Mouse (Mus musculus) MEL (cell line): ENCODE measurements around the gene Plxdc1. TPM values are rescaled to one million over a fixed set of nuclear protein-coding genes. Genes with fewer than 3 reads are reported as not detected.

Experiments
- DNase-seq: peaks from one replicate; pipeline ENCODE4 v3.0.0; 2011; ENCODE audit warnings: low read depth, low spot score
- H3K27ac ChIP-seq: 2 replicates; pipeline ENCODE4 v1.5.1; 2012; ENCODE audit warnings: low read depth, mild to moderate bottlenecking, control low read depth, low read length, moderate library complexity; ENCODE audit not compliant: control insufficient read depth
- H3K27me3 ChIP-seq, 2 experiments: fragments of 150-350 bp in 1 of 2; sonication (generic) in 1 of 2; 2 replicates each; pipeline ENCODE4 v1.6.1; 2012; ENCODE audit warnings: low read length in 2 of 2, mild to moderate bottlenecking in 2 of 2, improper control_type of control experiment in 1 of 2, moderate library complexity in 1 of 2; ENCODE audit not compliant: insufficient read depth in 2 of 2, control insufficient read depth in 1 of 2
- H3K36me3 ChIP-seq, 2 experiments: 2 replicates each; pipeline ENCODE4 v1.6.1; 2012 to 2014; ENCODE audit warnings: low read length in 2 of 2, improper control_type of control experiment in 1 of 2, inconsistent platforms in 1 of 2, mild to moderate bottlenecking in 1 of 2; ENCODE audit not compliant: insufficient read depth in 2 of 2, control insufficient read depth in 1 of 2
- H3K4me1 ChIP-seq, 2 experiments: fragments of 150-350 bp in 1 of 2; sonication (generic) in 1 of 2; 2 replicates each; pipeline ENCODE4 v1.6.1; 2012; ENCODE audit warnings: low read length in 2 of 2, improper control_type of control experiment in 1 of 2, mild to moderate bottlenecking in 1 of 2; ENCODE audit not compliant: insufficient read depth in 2 of 2, control insufficient read depth in 1 of 2
- H3K4me3 ChIP-seq, 2 experiments: fragments of 150-350 bp in 1 of 2; sonication (generic) in 1 of 2; 2 replicates each; pipeline ENCODE4 v1.5.1; 2012; ENCODE audit warnings: low read depth in 2 of 2, low read length in 2 of 2, mild to moderate bottlenecking in 2 of 2, moderate library complexity in 2 of 2, control low read depth in 1 of 2, improper control_type of control experiment in 1 of 2; ENCODE audit not compliant: control insufficient read depth in 1 of 2, insufficient read depth in 1 of 2
- H3K79me2 ChIP-seq: 2 replicates; pipeline ENCODE4 v1.6.1; 2012; ENCODE audit warnings: mild to moderate bottlenecking, low read length, moderate library complexity; ENCODE audit not compliant: control insufficient read depth, poor library complexity, insufficient read depth
- H3K9ac ChIP-seq: 2 replicates; pipeline ENCODE4 v1.6.1; 2012; ENCODE audit warnings: low read depth, mild to moderate bottlenecking, control low read depth, low read length, moderate library complexity; ENCODE audit not compliant: control insufficient read depth, poor library complexity, severe bottlenecking
- H3K9me3 ChIP-seq: fragments of 150-350 bp; sonication (generic); replicated peaks from 2 replicates; pipeline ENCODE4 v1.6.1; 2012; ENCODE audit warnings: mild to moderate bottlenecking, low read length, improper control_type of control experiment, moderate library complexity; ENCODE audit not compliant: insufficient read depth
- BHLHE40 ChIP-seq: IDR thresholded peaks from 2 replicates; pipeline ENCODE4 v1.6.1; 2012; ENCODE audit warnings: low read depth, mild to moderate bottlenecking, inconsistent platforms, low read length, improper control_type of control experiment, borderline replicate concordance
- CHD1 ChIP-seq: IDR thresholded peaks from 2 replicates; pipeline ENCODE4 v1.6.1; 2012; ENCODE audit warnings: low read depth, mild to moderate bottlenecking, inconsistent platforms, low read length, improper control_type of control experiment
- CHD2 ChIP-seq: IDR thresholded peaks from 2 replicates; pipeline ENCODE4 v1.6.1; 2011; ENCODE audit warnings: low read length, improper control_type of control experiment
- CTCF ChIP-seq, 3 experiments: IDR thresholded peaks in 2 of 3; conservative IDR thresholded peaks in 1 of 3; 2 replicates each; pipeline ENCODE4 v1.5.1; 2011 to 2012; ENCODE audit warnings: low read length in 3 of 3, low read depth in 2 of 3, mild to moderate bottlenecking in 2 of 3, improper control_type of control experiment in 1 of 3, inconsistent platforms in 1 of 3, mixed read lengths in 1 of 3, moderate library complexity in 1 of 3; ENCODE audit not compliant: control insufficient read depth in 1 of 3, insufficient read depth in 1 of 3, poor library complexity in 1 of 3, severe bottlenecking in 1 of 3
- E2F4 ChIP-seq: IDR thresholded peaks from 2 replicates; pipeline ENCODE4 v1.6.1; 2011; ENCODE audit warnings: low read depth, low read length, improper control_type of control experiment, borderline replicate concordance
- ELF1 ChIP-seq: IDR thresholded peaks from 2 replicates; pipeline ENCODE4 v1.6.1; 2014; ENCODE audit warnings: low read depth, mild to moderate bottlenecking, inconsistent platforms, low read length, improper control_type of control experiment, moderate library complexity
- EP300 ChIP-seq, 2 experiments: IDR thresholded peaks; 2 replicates each; pipeline ENCODE4 v1.6.1; 2011; ENCODE audit warnings: improper control_type of control experiment in 2 of 2, low read length in 2 of 2, low read depth in 1 of 2, mild to moderate bottlenecking in 1 of 2
- ETS1 ChIP-seq: IDR thresholded peaks from 2 replicates; pipeline ENCODE4 v1.6.1; 2012; ENCODE audit warnings: low read depth, mild to moderate bottlenecking, inconsistent platforms, low read length, improper control_type of control experiment, moderate library complexity
- GABPA ChIP-seq: IDR thresholded peaks from 2 replicates; pipeline ENCODE4 v1.6.1; 2012; ENCODE audit warnings: low read depth, mild to moderate bottlenecking, inconsistent platforms, low read length, improper control_type of control experiment, moderate library complexity
- GATA1 ChIP-seq: IDR thresholded peaks from 2 replicates; pipeline ENCODE4 v1.6.1; 2011; ENCODE audit warnings: low read depth, low read length, improper control_type of control experiment
- HCFC1 ChIP-seq: IDR thresholded peaks from 2 replicates; pipeline ENCODE4 v1.6.1; 2012; ENCODE audit warnings: low read depth, mild to moderate bottlenecking, inconsistent platforms, low read length, improper control_type of control experiment, moderate library complexity
- JUND ChIP-seq: IDR thresholded peaks from 2 replicates; pipeline ENCODE4 v1.6.1; 2011; ENCODE audit warnings: low read depth, mild to moderate bottlenecking, improper control_type of control experiment, low read length
- KAT2A ChIP-seq: conservative IDR thresholded peaks from 2 replicates; pipeline ENCODE4 v1.6.1; 2012; ENCODE audit warnings: low read depth, low read length, improper control_type of control experiment, inconsistent platforms
- MAFK ChIP-seq: IDR thresholded peaks from 2 replicates; pipeline ENCODE4 v1.6.1; 2011; ENCODE audit warnings: low read depth, mild to moderate bottlenecking, low read length, improper control_type of control experiment, borderline replicate concordance
- MAX ChIP-seq: IDR thresholded peaks from 2 replicates; pipeline ENCODE4 v1.6.1; 2011; ENCODE audit warnings: low read length, improper control_type of control experiment
- MAZ ChIP-seq: IDR thresholded peaks from 2 replicates; pipeline ENCODE4 v1.6.1; 2012; ENCODE audit warnings: low read depth, mild to moderate bottlenecking, inconsistent platforms, low read length, improper control_type of control experiment
- MEF2A ChIP-seq: IDR thresholded peaks from 2 replicates; pipeline ENCODE4 v1.6.1; 2014; ENCODE audit warnings: low read depth, mild to moderate bottlenecking, inconsistent platforms, low read length, improper control_type of control experiment; ENCODE audit not compliant: poor library complexity, insufficient replicate concordance, severe bottlenecking; ENCODE audit errors: extremely low read depth
- MXI1 ChIP-seq: IDR thresholded peaks from 2 replicates; pipeline ENCODE4 v1.6.1; 2011; ENCODE audit warnings: mild to moderate bottlenecking, low read depth, low read length, improper control_type of control experiment
- MYB ChIP-seq: IDR thresholded peaks from 2 replicates; pipeline ENCODE4 v1.6.1; 2011; ENCODE audit warnings: mild to moderate bottlenecking, low read depth, low read length, improper control_type of control experiment
- MYC ChIP-seq: IDR thresholded peaks from 2 replicates; pipeline ENCODE4 v1.6.1; 2011; ENCODE audit warnings: low read depth, mild to moderate bottlenecking, low read length, improper control_type of control experiment, moderate library complexity
- NRF1 ChIP-seq: IDR thresholded peaks from 2 replicates; pipeline ENCODE4 v1.6.1; 2014; ENCODE audit warnings: low read depth, mild to moderate bottlenecking, inconsistent platforms, low read length, improper control_type of control experiment, moderate library complexity; ENCODE audit not compliant: poor library complexity, insufficient read depth, severe bottlenecking
- POLR2A ChIP-seq, 2 experiments: IDR thresholded peaks; 2 replicates each; pipeline ENCODE4 v1.6.1; 2011 to 2012; ENCODE audit warnings: low read length in 2 of 2, mild to moderate bottlenecking in 2 of 2, control low read depth in 1 of 2, improper control_type of control experiment in 1 of 2, low read depth in 1 of 2, moderate library complexity in 1 of 2; ENCODE audit not compliant: control insufficient read depth in 1 of 2, insufficient read depth in 1 of 2, poor library complexity in 1 of 2
- POLR2AphosphoS2 ChIP-seq: IDR thresholded peaks from 2 replicates; pipeline ENCODE4 v1.6.1; 2011; ENCODE audit warnings: low read length, improper control_type of control experiment
- POLR2AphosphoS5 ChIP-seq: IDR thresholded peaks from 2 replicates; pipeline ENCODE4 v1.6.1; 2012; ENCODE audit warnings: low read depth, borderline replicate concordance, mild to moderate bottlenecking, inconsistent platforms, low read length, moderate library complexity, mixed read lengths
- RAD21 ChIP-seq: IDR thresholded peaks from 2 replicates; pipeline ENCODE4 v1.6.1; 2011; ENCODE audit warnings: mild to moderate bottlenecking, low read depth, low read length, improper control_type of control experiment
- SIN3A ChIP-seq: IDR thresholded peaks from 2 replicates; pipeline ENCODE4 v1.6.1; 2012; ENCODE audit warnings: low read length, improper control_type of control experiment, inconsistent platforms
- SMC3 ChIP-seq: IDR thresholded peaks from 2 replicates; pipeline ENCODE4 v1.6.1; 2011; ENCODE audit warnings: low read depth, low read length, improper control_type of control experiment
- TAL1 ChIP-seq: IDR thresholded peaks from 2 replicates; pipeline ENCODE4 v1.6.1; 2012; ENCODE audit warnings: mild to moderate bottlenecking, inconsistent platforms, low read length, moderate library complexity, mixed read lengths
- TBP ChIP-seq: IDR thresholded peaks from 2 replicates; pipeline ENCODE4 v1.8.0; 2011; ENCODE audit warnings: low read depth, low read length, improper control_type of control experiment
- TCF12 ChIP-seq: IDR thresholded peaks from 2 replicates; pipeline ENCODE4 v1.6.1; 2014; ENCODE audit warnings: low read depth, mild to moderate bottlenecking, inconsistent platforms, low read length, improper control_type of control experiment, moderate library complexity
- UBTF ChIP-seq: IDR thresholded peaks from 2 replicates; pipeline ENCODE4 v1.6.1; 2012; ENCODE audit warnings: low read depth, mild to moderate bottlenecking, inconsistent platforms, low read length, improper control_type of control experiment, moderate library complexity, borderline replicate concordance; ENCODE audit not compliant: insufficient read depth
- USF1 ChIP-seq: IDR thresholded peaks from 2 replicates; pipeline ENCODE4 v1.6.1; 2014; ENCODE audit warnings: low read depth, mild to moderate bottlenecking, inconsistent platforms, low read length, improper control_type of control experiment, moderate library complexity
- USF2 ChIP-seq, 2 experiments: IDR thresholded peaks; 2 replicates each; pipeline ENCODE4 v1.6.1; 2011 to 2012; ENCODE audit warnings: improper control_type of control experiment in 2 of 2, low read length in 2 of 2, borderline replicate concordance in 1 of 2, inconsistent platforms in 1 of 2, low read depth in 1 of 2, mild to moderate bottlenecking in 1 of 2; ENCODE audit not compliant: insufficient read depth in 1 of 2
- ZC3H11A ChIP-seq: IDR thresholded peaks from 2 replicates; pipeline ENCODE4 v1.6.1; 2012; ENCODE audit warnings: low read depth, mild to moderate bottlenecking, inconsistent platforms, low read length, improper control_type of control experiment
- ZKSCAN1 ChIP-seq: IDR thresholded peaks from 2 replicates; pipeline ENCODE4 v1.6.1; 2012; ENCODE audit warnings: low read depth, mild to moderate bottlenecking, inconsistent platforms, low read length, improper control_type of control experiment, moderate library complexity
- ZMIZ1 ChIP-seq: IDR thresholded peaks from 2 replicates; pipeline ENCODE4 v1.6.1; 2012; ENCODE audit warnings: low read depth, mild to moderate bottlenecking, inconsistent platforms, low read length, improper control_type of control experiment, moderate library complexity
- ZNF384 ChIP-seq: IDR thresholded peaks from 2 replicates; pipeline ENCODE4 v1.6.1; 2012; ENCODE audit warnings: low read depth, mild to moderate bottlenecking, inconsistent platforms, low read length, improper control_type of control experiment
- polyA plus RNA-seq, 2 experiments: library from polyadenylated mRNA; stranded (reverse) in 1 of 2; unstranded in 1 of 2; fragments of >175 nt in 1 of 2; fragments of >200 nt in 1 of 2; gene quantifications; 2 replicates each; pipeline versions ENCODE4 v1.2.1 to v1.2.4; 2012; ENCODE audit warnings: low replicate concordance in 2 of 2, low read depth in 1 of 2; ENCODE audit not compliant: insufficient read length in 2 of 2, insufficient read depth in 1 of 2, missing spikeins in 1 of 2
- total RNA-seq: library from RNA; depleted of rRNA; stranded (reverse); fragments of 300-350 nt; gene quantifications from 2 replicates; pipeline ENCODE4 v1.2.3, GENCODE M21; 2012

Gene Plxdc1
- total and polyA plus RNA-seq, 3 experiments, result 13.1 to 24.5 TPM; not detected in 1

DNA sequence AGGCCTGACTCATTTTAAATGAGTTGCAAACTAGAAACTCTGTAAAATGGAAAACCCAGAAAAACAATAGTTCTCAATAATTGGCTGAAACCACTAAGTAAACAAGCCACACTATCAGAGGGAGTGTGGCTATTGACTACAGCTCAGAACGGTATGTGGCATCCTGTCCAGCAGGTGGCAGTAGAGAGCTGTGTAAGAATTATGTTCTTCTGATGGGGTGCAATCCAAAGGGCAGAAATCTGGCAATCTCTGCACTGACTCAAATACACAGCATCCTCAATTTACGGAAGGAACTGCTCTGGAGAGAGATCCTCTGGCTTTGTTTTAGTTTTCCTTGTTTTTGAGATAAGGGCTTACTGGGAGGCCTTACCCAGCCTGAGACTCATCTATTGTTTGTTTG, 86.4 kb downstream of the Plxdc1 start:
- Histone ChIP-seq H3K36me3 (peaks cover 0 to 4% of the 10 kb centered on the region in 2 experiments; a peak in 2 of 4 replicates), H3K4me1 (peaks cover 2 to 9% of the 10 kb centered on the region in 2 experiments), H3K27me3 (no peaks in the 10 kb centered on the region; a peak in 1 of 4 replicates), H3K79me2 (no peaks in the 10 kb centered on the region), H3K9ac (no peak overlapping the region), H3K9me3 (no peaks in the 10 kb centered on the region), H3K4me3 (no peak overlapping the region), H3K27ac (no peak overlapping the region)
- peak; percentile 94 for DNase-seq
- TF ChIP-seq USF1, result no peak
- peak; percentile 82 for TF ChIP-seq MAZ
- TF ChIP-seq MAX, result 0 out of 2 replicates have a peak, but pooled peaks have one; percentile 17
- no peak for TF ChIP-seq CHD2
- TF ChIP-seq GABPA, result no peak
- TF ChIP-seq JUND, result no peak
- 0 out of 2 replicates have a peak, but pooled peaks have one; percentile 38 for TF ChIP-seq CHD1
- TF ChIP-seq GATA1, result peak; percentile 49; the same call in 1 of the 2 replicates
- TF ChIP-seq TCF12, result no peak
- TF ChIP-seq E2F4, result no peak
- peak; percentile 100 for TF ChIP-seq ZC3H11A
- peak; percentile 100 for TF ChIP-seq RAD21
- peak in 2 of 3 experiments; percentile 85 to 86; a peak in 5 of 6 replicates for TF ChIP-seq CTCF (IDR thresholded peaks at IDR 0.05 in 2 of 3, conservative IDR thresholded peaks at IDR 0.05 in 1 of 3; ENCODE audit: control insufficient read depth in 1 of 3, insufficient read depth in 1 of 3, low read depth in 2 of 3, low read length in 3 of 3, poor library complexity in 1 of 3, severe bottlenecking in 1 of 3)
- TF ChIP-seq SIN3A, result peak; percentile 77
- TF ChIP-seq MYC, result peak; percentile 79
- TF ChIP-seq MXI1, result peak; percentile 48; the same call in 1 of the 2 replicates
- TF ChIP-seq MAFK, result no peak
- no peak for TF ChIP-seq ZKSCAN1
- no peak for TF ChIP-seq ETS1
- no peak for TF ChIP-seq USF2 (IDR thresholded peaks at IDR 0.05; ENCODE audit: borderline replicate concordance in 1 of 2, insufficient read depth in 1 of 2, low read depth in 1 of 2, low read length in 2 of 2)
- TF ChIP-seq HCFC1, result peak; percentile 45; the same call in 1 of the 2 replicates
- TF ChIP-seq BHLHE40, result peak; percentile 51
- TF ChIP-seq ELF1, result no peak
- no peak for TF ChIP-seq KAT2A
- peak; percentile 33; the same call in 1 of the 2 replicates for TF ChIP-seq NRF1
- TF ChIP-seq POLR2A (IDR thresholded peaks at IDR 0.05; ENCODE audit: control insufficient read depth in 1 of 2, insufficient read depth in 1 of 2, low read depth in 1 of 2, low read length in 2 of 2, poor library complexity in 1 of 2), result no peak
- no peak for TF ChIP-seq UBTF
- TF ChIP-seq TAL1, result no peak
- no peak for TF ChIP-seq POLR2AphosphoS5
- TF ChIP-seq ZMIZ1, result 0 out of 2 replicates have a peak, but pooled peaks have one; percentile 32
- 0 out of 4 replicates have a peak, but pooled peaks of 1 of the 2 experiments have one; percentile 5 for TF ChIP-seq EP300 (IDR thresholded peaks at IDR 0.05; ENCODE audit: low read depth in 1 of 2, low read length in 2 of 2)
- TF ChIP-seq MYB, result no peak
- TF ChIP-seq POLR2AphosphoS2, result no peak
- peak; percentile 64; the same call in 1 of the 2 replicates for TF ChIP-seq TBP
- TF ChIP-seq SMC3, result peak; percentile 100
- no peak for TF ChIP-seq MEF2A
- 0 out of 2 replicates have a peak, but pooled peaks have one; percentile 42 for TF ChIP-seq ZNF384
